Mouse (Mus musculus) liver, embryonic 12.5 days (tissue): ENCODE measurements around the gene Ccdc159. TPM values are rescaled to one million over a fixed set of nuclear protein-coding genes. Genes with fewer than 3 reads are reported as not detected.
A peak's percentile ranks its signal among the peaks of the same experiment; 100 is the strongest.

Experiments used
- ATAC-seq: fragments of 200-750 bp; cut with Nextera tagmentation; 2 replicates; pipeline ENCODE4 v1.8.0; 2017; ENCODE audit warnings: moderate number of reproducible peaks, mild to moderate bottlenecking, moderate library complexity
- H3K27ac ChIP-seq: fragments of 300-500 bp; sonication (generic); 2 replicates; pipeline ENCODE4 v1.5.1; 2016; ENCODE audit warnings: mild to moderate bottlenecking
- H3K27me3 ChIP-seq: fragments of 300-500 bp; sonication (generic); replicated peaks from 2 replicates; pipeline ENCODE4 v1.6.1; 2016; ENCODE audit warnings: mild to moderate bottlenecking, moderate library complexity
- H3K36me3 ChIP-seq: fragments of 300-500 bp; sonication (generic); 2 replicates; pipeline ENCODE4 v1.6.1; 2016; ENCODE audit warnings: mild to moderate bottlenecking, moderate library complexity
- H3K4me1 ChIP-seq: fragments of 300-500 bp; sonication (generic); 2 replicates; pipeline ENCODE4 v1.6.1; 2016
- H3K4me2 ChIP-seq: fragments of 300-500 bp; sonication (generic); 2 replicates; pipeline ENCODE4 v1.6.1; 2016; ENCODE audit warnings: mild to moderate bottlenecking, moderate library complexity
- H3K4me3 ChIP-seq: fragments of 300-500 bp; sonication (generic); 2 replicates; pipeline ENCODE4 v1.5.1; 2016; ENCODE audit warnings: mild to moderate bottlenecking, moderate library complexity
- H3K9ac ChIP-seq: fragments of 300-500 bp; sonication (generic); 2 replicates; pipeline ENCODE4 v1.6.1; 2016; ENCODE audit warnings: mild to moderate bottlenecking, moderate library complexity
- H3K9me3 ChIP-seq: fragments of 300-500 bp; sonication (generic); replicated peaks from 2 replicates; pipeline ENCODE4 v1.6.1; 2016; ENCODE audit warnings: mild to moderate bottlenecking, moderate library complexity
- WGBS: fragments of 180-500 bp; shearing (Covaris S2); methylation state at CpG from one replicate; pipeline ENCODE4 v1.1.7; 2016; ENCODE audit not compliant: insufficient replicate concordance; 5-methylcytosine and 5-hydroxymethylcytosine counted together
- polyA plus RNA-seq: library from polyadenylated mRNA; unstranded; fragments of >200 nt; fragmentation: Nextera tagmentation; extraction: Ambion mirVana; gene quantifications from 2 replicates; pipeline ENCODE4 v1.2.1, GENCODE M21; 2016

The Ccdc159 gene
- polyA plus RNA-seq, 1 experiment from 2014 or later: 1.3 TPM

- WGBS: 71% methylated on average over 4 of the region's 4 CpGs
- peaks cover 47% of the 10 kb centered on the region for H3K4me1 ChIP-seq
Measured at GRCm38 (mm10) chr9:21923036-21923435, 4.2 kb upstream of the Ccdc159 start.

GRCm38 (mm10) chr9:21923490-21924098, 3.7 kb upstream of the Ccdc159 start:
- ATAC-seq: no peak
- no peak overlapping the region for H3K9ac ChIP-seq
- peaks cover 42% of the 10 kb centered on the region for H3K4me1 ChIP-seq
- no peak overlapping the region for H3K4me3 ChIP-seq
- H3K27ac ChIP-seq: peak overlapping the region; percentile 47; the same call in 1 of the 2 replicates
- no peak overlapping the region for H3K4me2 ChIP-seq
- H3K36me3 ChIP-seq: peaks cover 9% of the 10 kb centered on the region
- 44% methylated on average over 3 of the region's 3 CpGs for WGBS
- no peaks in the 10 kb centered on the region for H3K27me3 ChIP-seq
- H3K9me3 ChIP-seq: no peaks in the 10 kb centered on the region

More at GRCm38 (mm10) chr9:21923036-21923435, 4.2 kb upstream of the Ccdc159 start:
- no peak for ATAC-seq
- Histone ChIP-seq H3K27ac (no peak overlapping the region), H3K9ac (no peak overlapping the region), H3K36me3 (peaks cover 9% of the 10 kb centered on the region), H3K27me3 (no peaks in the 10 kb centered on the region), H3K9me3 (no peaks in the 10 kb centered on the region), H3K4me2 (no peak overlapping the region), H3K4me3 (no peak overlapping the region)

GRCm38 (mm10) chr9:21924099-21924493, 3.2 kb upstream of the Ccdc159 start:
- Histone ChIP-seq H3K36me3 (peaks cover 9% of the 10 kb centered on the region), H3K9ac (no peak overlapping the region), H3K4me2 (no peak overlapping the region), H3K9me3 (no peaks in the 10 kb centered on the region), H3K27ac (peak overlapping the region; percentile 43; the same call in 1 of the 2 replicates), H3K27me3 (0 out of 2 replicates have a peak, but pooled peaks cover 2% of the 10 kb centered on the region), H3K4me1 (peaks cover 38% of the 10 kb centered on the region), H3K4me3 (no peak overlapping the region)
- WGBS: 37% methylated on average over 6 of the region's 6 CpGs
- ATAC-seq: peak; percentile 61

GRCm38 (mm10) chr9:21925034-21925433, 2.2 kb upstream of the Ccdc159 start:
- Histone ChIP-seq H3K27ac (no peak overlapping the region), H3K4me1 (peaks cover 38% of the 10 kb centered on the region), H3K9me3 (no peaks in the 10 kb centered on the region), H3K4me3 (no peak overlapping the region), H3K27me3 (0 out of 2 replicates have a peak, but pooled peaks cover 3% of the 10 kb centered on the region), H3K4me2 (no peak overlapping the region), H3K9ac (no peak overlapping the region), H3K36me3 (peaks cover 9% of the 10 kb centered on the region)
- ATAC-seq: no peak
- 83% methylated on average over 3 of the region's 3 CpGs for WGBS

GRCm38 (mm10) chr9:21925506-21925905, 1.8 kb upstream of the Ccdc159 start:
- 0 out of 2 replicates have a peak, but pooled peaks cover 3% of the 10 kb centered on the region for H3K27me3 ChIP-seq
- peaks cover 9% of the 10 kb centered on the region for H3K36me3 ChIP-seq
- no peak overlapping the region for H3K4me2 ChIP-seq
- H3K9me3 ChIP-seq: no peaks in the 10 kb centered on the region
- H3K4me3 ChIP-seq: no peak overlapping the region
- no peak for ATAC-seq
- H3K27ac ChIP-seq: no peak overlapping the region
- 85% methylated on average over 1 of the region's 1 CpGs for WGBS
- H3K4me1 ChIP-seq: peaks cover 38% of the 10 kb centered on the region
- H3K9ac ChIP-seq: no peak overlapping the region

GRCm38 (mm10) chr9:21926155-21926554, 1.1 kb upstream of the Ccdc159 start:
- Histone ChIP-seq H3K27me3 (0 out of 2 replicates have a peak, but pooled peaks cover 3% of the 10 kb centered on the region), H3K9ac (no peak overlapping the region), H3K27ac (no peak overlapping the region; the same call in 1 of the 2 replicates), H3K9me3 (no peaks in the 10 kb centered on the region), H3K4me2 (peak overlapping the region; percentile 71), H3K4me3 (peak overlapping the region; percentile 57; the same call in 1 of the 2 replicates), H3K36me3 (peaks cover 9% of the 10 kb centered on the region), H3K4me1 (peaks cover 38% of the 10 kb centered on the region)
- no peak for ATAC-seq
- WGBS: 60% methylated on average over 6 of the region's 6 CpGs

GRCm38 (mm10) chr9:21926784-21927183, 487 bp upstream of the Ccdc159 start:
- Histone ChIP-seq H3K27me3 (0 out of 2 replicates have a peak, but pooled peaks cover 3% of the 10 kb centered on the region), H3K4me1 (peaks cover 42% of the 10 kb centered on the region), H3K36me3 (peaks cover 7% of the 10 kb centered on the region), H3K4me3 (peak overlapping the region; percentile 57), H3K4me2 (peak overlapping the region; percentile 71), H3K9ac (peak overlapping the region; percentile 37), H3K27ac (peak overlapping the region; percentile 37; the same call in 1 of the 2 replicates), H3K9me3 (no peaks in the 10 kb centered on the region)
- ATAC-seq: no peak
- WGBS: 5% methylated on average over 6 of the region's 6 CpGs

- Histone ChIP-seq H3K4me2 (no peak overlapping the region), H3K4me3 (no peak overlapping the region), H3K9me3 (no peaks in the 10 kb centered on the region), H3K4me1 (peaks cover 47% of the 10 kb centered on the region), H3K27me3 (peaks cover 13% of the 10 kb centered on the region), H3K27ac (no peak overlapping the region), H3K9ac (no peak overlapping the region), H3K36me3 (peaks cover 7% of the 10 kb centered on the region)
- ATAC-seq: no peak
- WGBS: 57% methylated on average over 3 of the region's 3 CpGs
Measured at GRCm38 (mm10) chr9:21929208-21929607, 1.9 kb downstream of the Ccdc159 start.

GRCm38 (mm10) chr9:21932006-21932405, 4.7 kb downstream of the Ccdc159 start:
- H3K4me3 ChIP-seq: no peak overlapping the region
- WGBS: 40% methylated on average over 2 of the region's 2 CpGs
- H3K4me1 ChIP-seq: peaks cover 45% of the 10 kb centered on the region
- no peaks in the 10 kb centered on the region for H3K36me3 ChIP-seq
- H3K4me2 ChIP-seq: no peak overlapping the region
- no peak overlapping the region for H3K9ac ChIP-seq
- no peak overlapping the region for H3K27ac ChIP-seq
- H3K9me3 ChIP-seq: no peaks in the 10 kb centered on the region
- peaks cover 28% of the 10 kb centered on the region for H3K27me3 ChIP-seq
- ATAC-seq: no peak

GRCm38 (mm10) chr9:21932445-21933137, 5.3 kb downstream of the Ccdc159 start:
- H3K9me3 ChIP-seq: no peaks in the 10 kb centered on the region
- 35% methylated on average over 12 of the region's 12 CpGs for WGBS
- no peak overlapping the region for H3K4me3 ChIP-seq
- H3K27ac ChIP-seq: no peak overlapping the region
- H3K4me1 ChIP-seq: peaks cover 45% of the 10 kb centered on the region
- no peak overlapping the region for H3K9ac ChIP-seq
- peaks cover 29% of the 10 kb centered on the region for H3K27me3 ChIP-seq
- H3K4me2 ChIP-seq: peak overlapping the region; percentile 8; the same call in 1 of the 2 replicates
- ATAC-seq: no peak
- H3K36me3 ChIP-seq: no peaks in the 10 kb centered on the region

GRCm38 (mm10) chr9:21934021-21934420, 6.8 kb downstream of the Ccdc159 start:
- Histone ChIP-seq H3K9me3 (no peaks in the 10 kb centered on the region), H3K4me2 (no peak overlapping the region), H3K27ac (no peak overlapping the region), H3K4me1 (peaks cover 41% of the 10 kb centered on the region), H3K27me3 (peaks cover 34% of the 10 kb centered on the region), H3K9ac (no peak overlapping the region), H3K4me3 (no peak overlapping the region), H3K36me3 (no peaks in the 10 kb centered on the region)
- no peak for ATAC-seq
- 66% methylated on average over 12 of the region's 12 CpGs for WGBS

- H3K27me3 ChIP-seq: peaks cover 33% of the 10 kb centered on the region
- H3K4me3 ChIP-seq: no peak overlapping the region
- WGBS: 58% methylated on average over 7 of the region's 7 CpGs
- peaks cover 41% of the 10 kb centered on the region for H3K4me1 ChIP-seq
- no peak overlapping the region for H3K4me2 ChIP-seq
- ATAC-seq: no peak
- no peak overlapping the region for H3K9ac ChIP-seq
- no peaks in the 10 kb centered on the region for H3K9me3 ChIP-seq
- no peaks in the 10 kb centered on the region for H3K36me3 ChIP-seq
- no peak overlapping the region for H3K27ac ChIP-seq
Measured at GRCm38 (mm10) chr9:21935466-21936131, 8.3 kb downstream of the Ccdc159 start.
